ENCODE assay signal across 28 mouse cellular contexts in genomic region chr13:46438960-46439359, GRCm38 (mm10). TPM values are rescaled to one million over a fixed set of nuclear protein-coding genes. Genes with fewer than 3 reads are reported as not detected.
DNase-seq lines count a peak whose midpoint lies in the region; ATAC-seq and TF ChIP-seq lines count a peak whose summit lies in the region.
"Had no signal": no experiment of that assay in that cellular context is flagged by ENCODE, and none has a peak within 500 bp of the region (broad histone marks: within the 10 kb centered on the region; RNA-seq: fewer than 3 reads in every experiment).

No protein-coding gene starts in this region.

- TF ChIP-seq POLR2A in CH12.LX (IDR thresholded peaks at IDR 0.05; ENCODE audit: low read depth, low read length), result no peak
- no peak for TF ChIP-seq POLR2A in brain, embryonic 14.5 days (IDR thresholded peaks at IDR 0.05; ENCODE audit: borderline replicate concordance, extremely low read depth, insufficient read depth, insufficient read length, poor library complexity, severe bottlenecking)

- no peaks in the 10 kb centered on the region for H3K36me3 ChIP-seq in CH12.LX (replicated peaks in 1 of 2; ENCODE audit: control insufficient read depth in 1 of 2, insufficient read depth in 1 of 2, low read length in 1 of 2)
- H3K36me3 ChIP-seq in forebrain, embryonic 13.5 days (ENCODE audit: poor library complexity, severe bottlenecking), result no peaks in the 10 kb centered on the region
- H3K36me3 ChIP-seq: forebrain, embryonic 10.5 days; G1E; heart, embryonic 12.5 days; heart, embryonic 15.5 days had no signal

- no peaks in the 10 kb centered on the region for H3K79me2 ChIP-seq in CH12.LX (replicated peaks; ENCODE audit: control insufficient read depth, extremely low read depth, insufficient read depth, poor library complexity, severe bottlenecking)

- H3K4me1 ChIP-seq in CH12.LX (ENCODE audit: control insufficient read depth in 1 of 2, insufficient read depth in 2 of 2), result peaks cover 3 to 4% of the 10 kb centered on the region in 2 experiments; a peak in 2 of 4 replicates
- peaks cover 9% of the 10 kb centered on the region for H3K4me1 ChIP-seq in forebrain, embryonic 13.5 days

- in situ Hi-C loops in CH12.LX (cut with MboI; ENCODE audit: low pct_ligation_motif_present, low pct_unique_long_range_greater_than_20kb, low sequenced_read_pairs), result no loop called here

- peak; percentile 61; the same call in 1 of the 2 replicates for ATAC-seq in granulocyte monocyte progenitor cell, adult 5-6 weeks (replicated peaks; ENCODE audit: poor library complexity, severe bottlenecking)
- ATAC-seq in forebrain, embryonic 13.5 days, result no peak
- ATAC-seq: forebrain, embryonic 14.5 days; forebrain, postnatal 0 days; hindbrain, postnatal 0 days; inflammation-experienced regulatory T-cells, adult 6 months; intestine, embryonic 16.5 days had no signal

- dilution Hi-C loops in CH12.LX (cut with MboI; ENCODE audit: extremely low pct_ligation_motif_present, extremely low pct_unique_long_range_greater_than_20kb, low sequenced_read_pairs), result no loop called here

- TF ChIP-seq CTCF in CH12.LX (conservative IDR thresholded peaks at IDR 0.05 in 1 of 2, IDR thresholded peaks at IDR 0.05 in 1 of 2; ENCODE audit: low read depth in 2 of 2, low read length in 2 of 2), result no peak
- no peak for TF ChIP-seq CTCF in brain, embryonic 14.5 days (IDR thresholded peaks at IDR 0.05; ENCODE audit: borderline replicate concordance, extremely low read depth, insufficient read depth, insufficient read length)

- no peaks in the 10 kb centered on the region for H3K9me3 ChIP-seq in CH12.LX (replicated peaks; ENCODE audit: low read length)
- no peaks in the 10 kb centered on the region for H3K9me3 ChIP-seq in forebrain, embryonic 13.5 days (replicated peaks)
- H3K9me3 ChIP-seq: forebrain, embryonic 10.5 days; G1E; heart, embryonic 15.5 days had no signal

- WGBS in forebrain, embryonic 13.5 days, result 80% methylated on average over 6 of the region's 6 CpGs

- no peak overlapping the region for H3K4me2 ChIP-seq in CH12.LX (ENCODE audit: insufficient read depth, low read depth, poor library complexity, severe bottlenecking)
- no peak overlapping the region for H3K4me2 ChIP-seq in forebrain, embryonic 13.5 days
- H3K4me2 ChIP-seq: heart, embryonic 12.5 days; heart, embryonic 15.5 days; hindbrain, embryonic 14.5 days had no signal

- no peak for TF ChIP-seq RAD21 in CH12.LX (IDR thresholded peaks at IDR 0.05; ENCODE audit: low read depth, low read length)

- DNase-seq in 416B (ENCODE audit: low read depth) (peak; percentile 9), CH12.LX (ENCODE audit: extremely low read depth) (no peak)
- DNase-seq in brain, embryonic 14.5 days (ENCODE audit: low read depth), result peak; percentile 30
- no peak for DNase-seq in Muller cell, postnatal 12 days (ENCODE audit: inconsistent ontology term)
- no peak for DNase-seq in right cerebral cortex, postnatal 36 days (ENCODE audit: low spot score in 2 of 2)
- DNase-seq: adrenal gland, postnatal 10 days; adrenal gland, postnatal 36 days; cerebellum, adult 11 months; cerebellum, adult 2 months; cerebellum, adult 9-11 months; cerebellum, postnatal 25 days; gastrocnemius, postnatal 36 days; heart, adult 18-20 months; heart, postnatal 10 days; heart, postnatal 36 days; kidney, adult 18-20 months had no signal

- H3K4me3 ChIP-seq in CH12.LX (replicated peaks in 1 of 3; ENCODE audit: low read depth in 2 of 3, low read length in 2 of 3, poor library complexity in 1 of 3), result no peak overlapping the region
- H3K4me3 ChIP-seq in forebrain, embryonic 13.5 days, result no peak overlapping the region
- H3K4me3 ChIP-seq: forebrain, embryonic 10.5 days; heart, embryonic 12.5 days; heart, embryonic 15.5 days had no signal

- H3K27me3 ChIP-seq in CH12.LX (replicated peaks), result no peaks in the 10 kb centered on the region
- no peaks in the 10 kb centered on the region for H3K27me3 ChIP-seq in forebrain, embryonic 13.5 days
- H3K27me3 ChIP-seq: heart, embryonic 12.5 days; heart, embryonic 15.5 days had no signal

- no peak overlapping the region for H3K27ac ChIP-seq in CH12.LX (ENCODE audit: insufficient read depth, low read depth)
- no peak overlapping the region for H3K27ac ChIP-seq in forebrain, embryonic 13.5 days
- H3K27ac ChIP-seq: forebrain, embryonic 10.5 days; heart, embryonic 15.5 days; hindbrain, embryonic 14.5 days; hindbrain, postnatal 0 days had no signal

- no peak overlapping the region for H3K9ac ChIP-seq in CH12.LX (ENCODE audit: insufficient read depth, low read depth)
- H3K9ac ChIP-seq in forebrain, embryonic 13.5 days, result no peak overlapping the region
- H3K9ac ChIP-seq: forebrain, postnatal 0 days; heart, embryonic 12.5 days; heart, embryonic 15.5 days; hindbrain, embryonic 14.5 days had no signal

- no peak for TF ChIP-seq EP300 in CH12.LX (IDR thresholded peaks at IDR 0.05; ENCODE audit: low read length)

TF ChIP-seq in CH12.LX, 34 proteins besides CTCF, POLR2A, EP300 and RAD21:
- TF ChIP-seq SMC3 (IDR thresholded peaks at IDR 0.05; ENCODE audit: low read depth, low read length) (no peak), BHLHE40 (IDR thresholded peaks at IDR 0.05; ENCODE audit: low read depth, low read length) (peak; percentile 66), CHD1 (IDR thresholded peaks at IDR 0.05; ENCODE audit: low read depth, low read length) (no peak), MAZ (IDR thresholded peaks at IDR 0.05; ENCODE audit: low read depth, low read length) (no peak), TBP (conservative IDR thresholded peaks at IDR 0.05; ENCODE audit: low read depth, low read length) (no peak)

RNA-seq across cellular contexts. Expression of gene Rbm24, which starts 20.7 kb away (rescaled TPM):
- total RNA-seq in CH12.LX (2012; rRNA removed) (not detected in 2 replicates), CH12.LX (2014; rRNA removed) (not detected in 2 replicates)
- polyA plus RNA-seq in CH12.LX (2012; ENCODE audit: insufficient read length, low read depth), result not detected in 2 replicates
- 8.3 and 15.2 TPM in 2 replicates for polyA plus RNA-seq in brain, embryonic 14.5 days (2012; rRNA removed)
- total RNA-seq in granulocyte monocyte progenitor cell, adult 5-6 weeks (2014; fragmentation: Nextera tagmentation), result not detected in 2 replicates
- not detected in 2 replicates for total RNA-seq in granulocyte monocyte progenitor cell, adult 5-6 weeks (2017)
- 4.4 and 5.6 TPM in 2 replicates for polyA plus RNA-seq in forebrain, embryonic 13.5 days (2015; fragmentation: Nextera tagmentation; extraction: Ambion mirVana)
- polyA plus RNA-seq: G1E had no signal

Comparison
In these comparisons a context has a peak if more than half of its experiments do, and no peak if none do; other contexts are left out.
1. DNase-seq: peak in 416B (single experiment) and brain, embryonic 14.5 days (single experiment); none in CH12.LX (single experiment), Muller cell, postnatal 12 days (single experiment) and right cerebral cortex, postnatal 36 days (0 of 2).